Mouse (Mus musculus): ENCODE data around the gene Zfp605.
"Not testable (repeated sequence)": the region's sequence is repeated elsewhere in the genome, so short reads cannot be mapped to it uniquely, and the experiment has no call there.

The Zfp605 gene

GRCm38 (mm10) chr5:110109991-110110441 lies at the start of gene Zfp605:
Gene Zfp605, plus strand, starts transcription at chr5:110110092.
- DNase-seq (ENCODE audit: low spot score in 2 of 2): peak; percentile 67 to 73

DNA sequence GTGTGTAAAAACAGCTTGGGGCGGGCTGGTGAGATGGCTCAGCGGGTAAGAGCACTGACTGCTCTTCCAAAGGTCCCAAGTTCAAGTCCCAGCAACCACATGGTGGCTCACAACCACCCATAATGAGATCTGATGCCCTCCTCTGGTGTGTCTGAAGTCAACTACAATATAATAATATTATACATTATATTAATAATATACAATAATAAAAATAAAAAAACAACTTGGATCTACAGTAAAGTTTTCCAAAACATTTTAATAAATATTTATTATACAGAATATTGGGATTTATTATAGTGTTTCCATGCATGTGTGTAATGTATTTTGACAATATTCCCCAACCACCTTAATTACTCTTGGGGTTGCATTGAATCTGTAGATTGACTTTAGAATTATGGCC lies 37.5 kb upstream of the Zfp605 start, which contains the start of gene Gm17655:
Gene Gm17655, minus strand, starts transcription at position 101 of the 400 bp plus-strand sequence.
- not testable (repeated sequence) for DNase-seq (ENCODE audit: low spot score in 2 of 2)

GRCm38 (mm10) chr5:110082961-110083360 lies 26.9 kb upstream of the Zfp605 start:
- no peak for DNase-seq (ENCODE audit: low spot score in 2 of 2)

DNA sequence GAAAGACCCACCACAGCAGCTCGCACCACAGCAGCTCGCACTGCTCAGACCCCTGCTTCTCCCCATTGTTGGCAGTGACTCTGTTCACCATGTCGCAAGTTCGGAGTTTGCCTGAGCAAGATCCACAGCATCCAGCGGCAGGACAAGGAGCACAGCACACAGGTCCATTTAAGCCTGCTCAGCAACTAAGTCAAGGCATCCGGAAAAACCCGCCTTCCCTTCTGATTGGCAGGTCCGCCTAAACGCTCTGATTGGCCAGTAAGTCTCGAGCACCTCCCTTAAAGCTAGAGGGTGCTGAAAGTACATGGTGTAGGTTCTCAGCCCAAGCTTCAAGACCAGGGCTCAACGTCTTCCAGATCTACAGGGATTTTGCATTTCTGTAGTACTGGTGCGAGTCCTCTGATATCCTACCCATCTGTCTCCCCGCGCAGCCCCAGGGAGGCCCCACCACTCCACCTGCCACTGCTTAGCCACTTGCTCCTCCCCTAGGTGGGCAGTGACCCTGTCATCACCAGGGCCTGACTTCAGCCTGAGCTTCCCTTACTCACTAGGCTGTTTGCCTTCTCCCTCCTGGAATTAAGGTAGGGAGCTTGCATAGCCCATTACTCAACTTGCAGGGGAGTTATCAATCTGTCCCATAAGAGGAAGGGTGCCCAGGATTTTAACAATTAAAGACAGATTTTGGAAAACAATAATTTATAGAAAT lies 23.6 kb upstream of the Zfp605 start:
- no peak for DNase-seq (ENCODE audit: low spot score in 2 of 2)

DNA sequence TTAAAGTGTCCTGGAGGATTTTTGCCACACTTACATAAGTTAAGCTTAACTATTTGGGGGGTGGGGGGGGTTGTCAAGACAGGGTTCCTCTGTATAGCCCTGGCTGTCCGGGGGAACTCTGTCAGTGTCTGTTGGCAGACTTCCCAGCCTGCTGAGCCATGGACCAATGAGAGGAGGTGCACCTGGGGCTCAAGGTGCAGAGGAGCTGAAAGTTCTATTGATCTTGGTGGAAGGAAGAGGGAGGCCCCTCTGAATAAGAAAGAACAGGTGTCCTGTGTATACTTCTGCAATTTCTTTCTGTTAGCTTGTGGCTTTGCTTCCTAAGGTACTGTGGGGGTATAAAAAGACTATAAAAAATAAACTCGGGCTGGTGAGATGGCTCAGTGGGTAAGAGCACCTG lies 18.3 kb upstream of the Zfp605 start:
- no peak for DNase-seq (ENCODE audit: low spot score in 2 of 2)

DNA sequence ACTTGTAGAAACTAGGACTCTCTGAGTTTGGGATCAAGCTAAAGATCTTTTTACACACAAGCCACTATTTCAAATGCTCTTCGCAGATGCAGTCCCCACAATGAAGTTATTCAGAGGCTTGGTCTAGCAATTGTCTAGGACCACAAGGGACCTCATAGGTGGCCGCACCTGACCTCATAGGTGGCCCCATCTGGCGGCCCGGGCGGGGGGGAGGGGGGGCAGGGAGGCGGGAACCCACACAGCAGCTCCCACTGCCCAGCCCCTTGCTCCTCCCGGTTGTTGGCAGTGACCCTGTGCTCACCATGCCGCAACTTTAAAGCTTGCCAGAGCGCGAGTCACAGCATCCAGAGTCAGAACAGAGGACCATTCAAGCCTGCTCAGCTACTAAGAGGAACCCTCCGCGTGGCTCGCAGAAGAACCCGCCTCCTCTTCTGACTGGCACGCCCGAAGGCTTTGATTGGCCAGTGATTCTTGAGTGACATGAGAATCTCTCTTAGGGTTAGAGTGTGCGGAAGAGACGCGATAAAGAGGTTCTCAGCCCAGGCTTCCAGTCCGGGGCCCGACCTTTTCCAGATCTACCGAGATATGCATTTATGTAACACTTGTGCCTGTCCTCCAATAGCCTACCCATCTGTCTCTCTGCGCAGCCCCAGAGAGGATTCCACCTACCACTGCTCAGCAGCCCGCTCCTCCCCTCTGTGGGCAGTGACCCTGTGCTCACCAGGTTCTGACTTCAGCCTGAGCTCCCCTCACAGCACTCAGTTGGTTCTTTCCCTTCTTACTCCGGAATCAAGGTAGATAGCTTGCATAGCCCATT lies 15.7 kb upstream of the Zfp605 start, which contains the start of gene Gm35315:
Gene Gm35315, minus strand, starts transcription at position 391 of the 817 bp plus-strand sequence.
- DNase-seq (ENCODE audit: low spot score in 2 of 2): peak; percentile 64 to 72

GRCm38 (mm10) chr5:110094847-110095213 lies 15.1 kb upstream of the Zfp605 start:
- DNase-seq (ENCODE audit: low spot score in 2 of 2): no peak

DNA sequence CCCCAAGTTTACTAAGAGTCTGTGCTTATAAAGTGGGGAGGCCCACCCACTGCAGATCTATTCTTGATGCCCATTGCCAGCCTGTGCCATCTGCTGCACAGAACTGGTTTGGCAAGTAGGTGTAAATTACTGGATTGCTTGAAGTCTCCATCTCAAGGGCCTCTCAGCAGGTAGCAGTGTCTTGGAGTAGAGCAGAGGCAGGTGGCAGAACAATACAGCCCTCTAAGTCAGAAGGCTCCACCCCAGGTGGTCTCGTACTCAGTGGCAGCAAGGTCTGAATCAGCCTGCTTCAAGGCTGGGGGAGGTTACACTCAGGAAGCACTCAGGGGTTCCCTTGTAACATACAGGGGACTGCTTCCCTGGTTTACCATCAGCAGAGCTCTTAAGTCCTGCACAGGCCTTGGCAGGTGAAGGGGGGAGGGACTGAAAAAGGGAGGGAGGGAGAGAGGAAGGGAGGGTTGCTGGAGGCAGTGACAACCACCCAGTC lies 10.9 kb upstream of the Zfp605 start:
- no peak for DNase-seq (ENCODE audit: low spot score in 2 of 2)

DNA sequence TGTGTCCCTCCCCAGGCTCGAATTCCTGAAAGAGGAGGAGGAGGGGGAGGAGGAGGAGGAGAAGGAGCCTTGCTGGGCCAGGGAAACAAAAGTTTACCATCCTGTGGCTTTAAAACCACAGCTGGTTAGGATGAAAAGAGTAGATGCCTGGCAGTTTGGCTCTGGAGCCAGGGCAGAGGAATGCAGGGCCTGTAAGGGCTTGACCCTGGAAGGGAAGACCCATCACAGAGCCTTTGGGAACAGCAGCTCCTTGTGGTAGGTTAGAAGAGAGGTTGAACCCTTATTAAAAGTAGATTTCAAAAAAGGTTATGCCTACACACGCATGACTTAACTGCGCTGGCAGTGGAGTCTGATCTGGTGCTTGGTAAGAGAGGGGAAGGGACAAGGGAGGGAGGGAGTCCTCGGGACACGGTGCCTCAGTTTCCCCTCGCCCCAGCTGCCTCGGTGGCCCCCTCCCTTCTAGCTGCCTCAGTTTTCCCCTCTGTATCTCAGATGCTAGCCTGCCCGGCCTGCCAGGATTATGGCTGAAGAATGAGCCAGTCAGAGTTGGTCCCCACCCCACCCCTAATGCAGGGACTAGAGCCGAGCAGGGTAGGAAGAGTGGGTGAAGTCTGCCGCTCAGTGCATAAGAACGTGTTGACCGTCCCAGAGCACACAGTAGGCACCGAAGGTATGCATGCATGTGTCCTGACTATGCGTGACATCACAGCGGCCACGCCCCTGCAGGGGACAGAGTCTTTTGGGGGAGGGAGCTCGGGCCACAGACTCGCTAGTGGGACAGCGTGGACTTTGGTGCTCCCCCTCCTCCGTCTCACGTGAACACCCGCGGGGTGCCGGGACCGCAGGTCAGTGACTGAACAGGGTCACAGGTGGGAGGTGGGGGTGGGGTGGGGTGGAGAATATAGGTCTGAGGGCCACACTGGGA lies 10.0 kb upstream of the Zfp605 start, which contains the start of gene Plcxd1:
Gene Plcxd1, plus strand, starts transcription at position 314 of the 925 bp plus-strand sequence.
- DNase-seq (ENCODE audit: low spot score in 2 of 2): no peak

- DNase-seq (ENCODE audit: low spot score in 2 of 2): no peak
Observed at GRCm38 (mm10) chr5:110100921-110101631, 8.8 kb upstream of the Zfp605 start.

DNA sequence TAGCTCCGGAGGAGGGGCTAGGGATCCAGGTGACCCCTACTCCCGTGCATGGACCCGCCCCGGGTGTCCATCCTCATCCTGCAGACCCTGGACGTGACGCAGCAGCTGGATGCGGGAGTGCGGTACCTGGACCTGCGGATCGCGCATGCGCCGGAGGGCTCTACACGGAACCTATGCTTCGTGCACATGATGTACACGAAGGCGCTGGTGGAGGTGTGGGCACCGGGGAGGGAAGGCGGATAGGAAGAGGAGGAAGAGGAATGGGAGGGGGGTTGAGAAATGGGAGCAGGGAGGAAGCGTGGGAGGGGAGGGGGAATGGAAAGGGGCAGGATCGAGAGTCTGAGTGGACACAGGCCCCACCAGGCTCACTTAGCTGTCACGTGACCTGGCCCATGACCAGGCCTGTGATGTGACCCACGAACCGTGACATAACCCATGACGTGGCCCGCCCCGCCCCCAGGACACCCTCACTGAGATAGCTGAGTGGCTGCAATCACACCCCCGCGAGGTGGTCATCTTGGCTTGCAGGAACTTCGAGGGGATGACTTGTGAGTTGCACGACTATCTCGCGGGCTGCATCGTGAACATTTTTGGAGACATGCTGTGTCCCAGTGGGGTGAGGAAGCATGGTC lies 8.1 kb upstream of the Zfp605 start:
- no peak for DNase-seq (ENCODE audit: low spot score in 2 of 2)

DNA sequence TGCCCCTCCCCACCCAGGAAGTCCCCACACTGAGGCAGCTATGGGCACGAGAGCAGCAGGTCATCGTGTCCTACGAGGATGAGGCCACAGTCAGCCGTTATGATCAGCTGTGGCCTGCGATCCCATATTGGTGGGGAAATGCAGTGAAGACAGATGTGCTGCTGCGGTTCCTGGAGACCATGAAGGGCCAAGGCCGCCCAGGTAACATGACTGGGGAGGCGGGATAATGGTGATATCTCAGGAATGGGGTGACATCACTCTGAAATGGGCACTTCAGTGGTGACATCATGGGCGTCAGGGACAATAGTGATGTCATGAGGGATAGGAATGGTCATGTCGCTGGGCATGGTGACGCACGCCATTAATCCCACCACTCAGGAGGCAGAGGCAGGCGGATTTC lies 7.5 kb upstream of the Zfp605 start:
- no peak for DNase-seq (ENCODE audit: low spot score in 2 of 2)

DNA sequence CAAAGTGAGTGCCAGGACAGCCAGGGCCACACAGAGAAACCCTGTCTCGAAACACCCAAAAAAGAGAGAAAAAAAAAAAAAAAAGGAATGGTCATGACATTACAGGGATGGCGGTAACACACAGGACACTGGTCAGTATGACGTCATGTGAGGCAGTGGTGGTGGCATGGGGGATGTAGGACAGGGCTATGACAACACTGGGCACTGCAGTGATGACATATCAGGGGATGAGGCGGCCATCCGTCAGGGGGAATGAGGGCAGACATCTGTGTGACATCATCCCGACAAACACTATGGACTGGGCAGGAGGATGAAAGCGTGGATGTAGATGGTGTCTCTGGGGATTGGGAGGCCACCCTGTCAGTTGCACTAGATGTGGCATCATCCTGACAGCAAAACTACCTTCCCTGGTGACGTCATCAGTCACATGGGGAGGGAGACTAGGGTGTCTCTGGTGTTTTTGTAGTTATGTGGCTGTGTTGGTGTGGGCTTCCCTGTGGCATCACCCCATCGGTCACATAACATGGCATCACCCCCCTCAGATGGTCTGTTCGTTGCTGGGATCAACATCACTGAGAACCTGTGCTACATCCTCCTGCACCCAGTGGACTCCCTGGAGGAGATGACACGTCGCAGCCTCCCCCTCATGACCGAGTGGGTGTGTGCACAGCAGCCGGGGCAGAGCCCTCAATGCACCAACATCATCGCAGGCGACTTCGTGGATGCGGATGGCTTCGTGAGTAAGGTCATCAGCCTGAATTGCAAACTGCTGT lies 6.9 kb upstream of the Zfp605 start:
- no peak for DNase-seq (ENCODE audit: low spot score in 2 of 2)

DNA sequence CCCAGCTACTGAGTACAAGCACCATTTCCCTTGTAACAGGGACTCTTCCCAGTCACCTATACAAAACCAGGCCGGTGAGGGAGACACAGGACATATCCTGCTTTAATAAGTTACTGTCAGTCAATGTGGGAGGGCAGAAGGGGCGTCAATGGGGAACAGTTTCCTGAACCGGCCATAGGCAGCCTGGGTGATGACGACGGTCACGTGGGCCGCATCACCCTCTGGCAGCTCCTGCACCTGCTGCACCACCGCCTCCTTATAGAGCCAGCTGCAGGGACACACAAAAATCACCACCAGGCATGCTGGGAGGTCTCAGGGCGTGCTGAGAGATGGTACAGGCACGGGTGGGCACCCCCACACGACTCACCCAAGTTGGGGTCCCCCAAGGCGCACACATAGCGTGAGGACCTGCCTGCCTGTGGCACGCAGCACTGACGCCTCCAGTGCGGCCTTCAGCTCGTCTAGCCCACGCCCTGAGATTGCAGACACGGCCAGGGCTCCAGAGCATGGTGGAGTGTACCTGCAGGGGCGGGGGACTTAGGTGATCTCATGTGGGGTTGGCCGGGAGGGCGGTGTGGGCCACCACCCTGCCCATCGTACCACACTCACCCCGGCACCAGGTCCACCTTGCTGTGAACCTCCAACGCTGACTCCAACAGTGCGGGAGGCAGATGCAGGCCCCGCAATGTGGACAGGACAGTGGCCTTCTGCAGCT lies 5.8 kb upstream of the Zfp605 start:
- no peak for DNase-seq (ENCODE audit: low spot score in 2 of 2)

DNA sequence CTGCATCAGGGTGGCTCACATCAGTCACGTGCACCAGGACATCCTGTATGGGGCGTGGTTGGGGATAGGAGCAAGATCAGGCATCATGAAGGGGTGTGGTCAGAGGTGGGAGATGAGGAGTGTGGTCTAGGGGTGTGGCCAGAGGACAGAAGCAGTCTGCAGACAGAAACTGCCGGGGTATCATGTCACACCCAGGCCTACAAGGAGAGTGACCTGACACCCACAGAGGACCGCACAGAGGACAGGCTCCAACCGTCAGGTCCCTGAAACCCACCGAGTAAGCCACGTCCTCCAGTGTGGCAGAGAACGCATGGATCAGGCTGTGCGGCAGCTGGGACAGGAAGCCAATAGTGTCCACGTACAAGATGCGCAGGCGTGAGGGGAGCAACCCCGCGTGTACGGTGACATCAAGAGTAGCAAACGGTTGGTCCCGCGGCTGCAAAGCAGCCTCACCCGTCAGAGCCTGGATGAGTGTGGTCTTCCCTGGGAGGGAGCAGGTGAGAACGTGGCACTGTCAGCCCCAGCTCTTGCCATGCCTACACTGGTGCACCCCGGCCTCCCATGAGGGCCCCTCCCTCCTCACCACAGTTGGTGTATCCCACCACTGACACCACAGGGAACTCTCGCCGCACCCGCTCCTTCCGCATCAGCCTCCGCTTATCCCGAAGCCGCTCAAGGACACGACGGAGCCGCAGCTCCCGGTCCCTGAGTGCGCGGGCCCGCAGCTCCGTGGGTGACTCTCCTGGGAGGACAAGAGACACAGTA lies 5.1 kb upstream of the Zfp605 start:
- no peak for DNase-seq (ENCODE audit: low spot score in 2 of 2)

DNA sequence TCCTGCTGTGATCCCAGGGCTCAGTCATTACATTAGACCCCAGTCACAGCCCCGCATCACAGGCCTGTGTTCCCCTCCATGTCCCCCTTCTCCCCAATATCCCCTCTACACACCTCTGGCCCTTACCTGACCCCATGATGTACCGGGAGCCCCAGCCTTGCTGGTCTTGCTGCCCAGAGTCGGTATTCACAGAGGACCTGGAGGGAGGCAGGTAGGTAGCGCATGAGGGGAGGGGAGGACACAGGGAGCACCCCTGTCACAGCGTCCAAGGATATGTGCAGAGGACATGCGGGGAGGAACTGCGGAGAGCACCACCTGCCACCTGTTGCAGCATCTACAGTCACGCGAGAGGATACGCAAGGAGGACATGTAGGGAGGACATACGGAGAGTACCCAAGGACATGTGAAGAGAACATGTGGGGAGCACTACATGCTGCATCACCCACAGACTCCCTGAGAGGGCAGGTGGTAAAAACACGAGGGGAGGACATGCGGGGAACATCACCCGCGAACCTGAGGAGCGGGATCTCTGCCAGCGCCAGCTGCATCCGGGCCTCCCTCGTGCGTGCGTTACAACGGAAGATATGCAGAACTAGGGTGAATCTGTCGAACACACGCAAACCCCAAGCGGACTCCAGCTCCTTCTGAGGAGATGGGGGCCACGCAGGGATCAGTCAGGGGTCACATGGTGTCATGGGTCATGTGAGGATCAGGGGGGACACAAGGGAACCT lies 3.6 kb upstream of the Zfp605 start:
- no peak for DNase-seq (ENCODE audit: low spot score in 2 of 2)

- no peak for DNase-seq (ENCODE audit: low spot score in 2 of 2)
Observed at GRCm38 (mm10) chr5:110106901-110107564, 2.9 kb upstream of the Zfp605 start.

Data from spleen, postnatal 14 days (tissue).